Mouse (Mus musculus) hindbrain, embryonic 14.5 days (tissue): Measurements from ENCODE around the gene Lrrd1. TPM values are rescaled to one million over a fixed set of nuclear protein-coding genes. Genes with fewer than 3 reads are reported as not detected.
"Not testable (repeated sequence)": the region's sequence is repeated elsewhere in the genome, so short reads cannot be mapped to it uniquely, and the experiment has no call there.

Source experiments
- ATAC-seq: fragments of 200-750 bp; cut with Nextera tagmentation; 2 replicates; pipeline ENCODE4 v1.8.0; 2017; ENCODE audit warnings: moderate number of reproducible peaks, mild to moderate bottlenecking, moderate TSS enrichment, moderate library complexity; ENCODE audit not compliant: low FRiP score
- DNase-seq: peaks from one replicate; pipeline ENCODE4 v3.0.0-alpha.2; 2015; ENCODE audit warnings: low spot score
- H3K27ac ChIP-seq: fragments of 300-500 bp; sonication (generic); 2 replicates; pipeline ENCODE4 v1.5.1; 2014; ENCODE audit warnings: mild to moderate bottlenecking, moderate library complexity
- H3K27me3 ChIP-seq: fragments of 300-500 bp; sonication (generic); 2 replicates; pipeline ENCODE4 v1.6.1; 2014; ENCODE audit warnings: mild to moderate bottlenecking, low read length, mixed read lengths; ENCODE audit not compliant: control insufficient read depth, insufficient read depth
- H3K36me3 ChIP-seq: fragments of 300-500 bp; sonication (generic); replicated peaks from 2 replicates; pipeline ENCODE4 v1.6.1; 2014; ENCODE audit not compliant: control insufficient read depth, insufficient read depth
- H3K4me1 ChIP-seq: fragments of 300-500 bp; sonication (generic); replicated peaks from 2 replicates; pipeline ENCODE4 v1.6.1; 2014; ENCODE audit warnings: antibody characterized with exemption, low read length, mixed read lengths; ENCODE audit not compliant: control insufficient read depth, insufficient read depth
- H3K4me2 ChIP-seq: fragments of 300-500 bp; sonication (generic); replicated peaks from 2 replicates; pipeline ENCODE4 v1.6.1; 2014; ENCODE audit warnings: mild to moderate bottlenecking, moderate library complexity
- H3K4me3 ChIP-seq: fragments of 300-500 bp; sonication (generic); replicated peaks from 2 replicates; pipeline ENCODE4 v1.5.1; 2014; ENCODE audit warnings: mild to moderate bottlenecking, low read length
- H3K9ac ChIP-seq: fragments of 300-500 bp; sonication (generic); 2 replicates; pipeline ENCODE4 v1.6.1; 2014
- H3K9me3 ChIP-seq: fragments of 300-500 bp; sonication (generic); 2 replicates; pipeline ENCODE4 v1.6.1; 2016; ENCODE audit warnings: low read length; ENCODE audit not compliant: control insufficient read depth
- WGBS: fragments of 180-500 bp; shearing (Covaris S2); extraction: QIAGEN DNeasy Blood & Tissue Kit; methylation state at CpG from one replicate; pipeline ENCODE4 v1.1.7; 2014; 5-methylcytosine and 5-hydroxymethylcytosine counted together
- polyA plus RNA-seq: library from polyadenylated mRNA; unstranded; fragments of >200 nt; fragmentation: Nextera tagmentation; extraction: Ambion mirVana; gene quantifications from 2 replicates; pipeline ENCODE4 v1.2.1, GENCODE M21; 2014

Gene Lrrd1
- polyA plus RNA-seq, 1 experiment from 2014 or later, result 0.12 TPM

GRCm38 (mm10) chr5:3808472-3808871 lies 36.5 kb upstream of the Lrrd1 start:
- ATAC-seq (no peak), DNase-seq (no peak)
- Histone ChIP-seq H3K9ac (no peak overlapping the region), H3K4me1 (peaks cover 7% of the 10 kb centered on the region), H3K27me3 (no peaks in the 10 kb centered on the region), H3K4me2 (no peak overlapping the region), H3K36me3 (peaks cover 48% of the 10 kb centered on the region), H3K4me3 (no peak overlapping the region), H3K27ac (no peak overlapping the region), H3K9me3 (no peaks in the 10 kb centered on the region)
- 97% methylated on average over 1 of the region's 1 CpGs for WGBS

- Histone ChIP-seq H3K9ac (no peak overlapping the region), H3K36me3 (peaks cover 72% of the 10 kb centered on the region), H3K4me3 (no peak overlapping the region), H3K4me1 (no peaks in the 10 kb centered on the region), H3K9me3 (0 out of 2 replicates have a peak, but pooled peaks cover 7% of the 10 kb centered on the region), H3K27ac (no peak overlapping the region), H3K4me2 (no peak overlapping the region), H3K27me3 (no peaks in the 10 kb centered on the region)
- WGBS, result 81% methylated on average over 1 of the region's 1 CpGs
- ATAC-seq, result no peak
- DNase-seq, result no peak
Observed at GRCm38 (mm10) chr5:3834107-3834506, 10.9 kb upstream of the Lrrd1 start.

- H3K27me3 ChIP-seq, result no peaks in the 10 kb centered on the region
- 80% methylated on average over 4 of the region's 4 CpGs for WGBS
- ATAC-seq, result no peak
- no peaks in the 10 kb centered on the region for H3K36me3 ChIP-seq
- no peak overlapping the region for H3K4me2 ChIP-seq
- no peaks in the 10 kb centered on the region for H3K4me1 ChIP-seq
- no peak overlapping the region for H3K9ac ChIP-seq
- H3K4me3 ChIP-seq, result no peak overlapping the region
- no peak overlapping the region for H3K27ac ChIP-seq
- DNase-seq, result no peak
- no peaks in the 10 kb centered on the region for H3K9me3 ChIP-seq
Observed at GRCm38 (mm10) chr5:3870161-3870560, 25.2 kb downstream of the Lrrd1 start.

- no peaks in the 10 kb centered on the region for H3K27me3 ChIP-seq
- ATAC-seq (no peak), DNase-seq (no peak)
- H3K4me2 ChIP-seq, result no peak overlapping the region
- H3K36me3 ChIP-seq, result no peaks in the 10 kb centered on the region
- no peak overlapping the region for H3K9ac ChIP-seq
- H3K9me3 ChIP-seq, result no peaks in the 10 kb centered on the region
- WGBS, result 38% methylated on average over 1 of the region's 1 CpGs
- no peaks in the 10 kb centered on the region for H3K4me1 ChIP-seq
- no peak overlapping the region for H3K27ac ChIP-seq
- no peak overlapping the region for H3K4me3 ChIP-seq
Observed at GRCm38 (mm10) chr5:3872348-3872747, 27.4 kb downstream of the Lrrd1 start.

- DNase-seq (no peak), ATAC-seq (no peak)
- H3K9ac ChIP-seq, result no peak overlapping the region
- H3K36me3 ChIP-seq, result no peaks in the 10 kb centered on the region
- no peak overlapping the region for H3K4me3 ChIP-seq
- no peak overlapping the region for H3K27ac ChIP-seq
- WGBS, result 73% methylated on average over 3 of the region's 3 CpGs
- no peaks in the 10 kb centered on the region for H3K9me3 ChIP-seq
- no peak overlapping the region for H3K4me2 ChIP-seq
- H3K4me1 ChIP-seq, result no peaks in the 10 kb centered on the region
- no peaks in the 10 kb centered on the region for H3K27me3 ChIP-seq
Observed at GRCm38 (mm10) chr5:3873485-3873884, 28.5 kb downstream of the Lrrd1 start.

GRCm38 (mm10) chr5:3886862-3887261 lies 41.9 kb downstream of the Lrrd1 start:
- not testable (repeated sequence) for H3K4me1 ChIP-seq, H3K9ac ChIP-seq, ATAC-seq, H3K4me2 ChIP-seq, DNase-seq, H3K27me3 ChIP-seq, H3K4me3 ChIP-seq, H3K9me3 ChIP-seq, H3K27ac ChIP-seq, H3K36me3 ChIP-seq
- WGBS, result 90% methylated on average over 7 of the region's 7 CpGs

- Histone ChIP-seq H3K9ac (no peak overlapping the region), H3K4me1 (peaks cover 8% of the 10 kb centered on the region), H3K4me2 (no peak overlapping the region), H3K27ac (no peak overlapping the region), H3K36me3 (no peaks in the 10 kb centered on the region), H3K9me3 (no peaks in the 10 kb centered on the region), H3K4me3 (no peak overlapping the region), H3K27me3 (no peaks in the 10 kb centered on the region)
- DNase-seq (no peak), ATAC-seq (no peak)
Observed at GRCm38 (mm10) chr5:3889201-3889600, 44.2 kb downstream of the Lrrd1 start.

GRCm38 (mm10) chr5:3893459-3894293 lies 48.7 kb downstream of the Lrrd1 start, which contains the start of gene Mterf1a:
TSS of gene Mterf1a (minus strand) at chr5:3893933.
- H3K36me3 ChIP-seq, H3K4me1 ChIP-seq, H3K27ac ChIP-seq, H3K9me3 ChIP-seq, H3K27me3 ChIP-seq: not testable (repeated sequence)
- Histone ChIP-seq H3K4me3 (peak within 1 kb of the TSS; percentile 42), H3K9ac (peak within 1 kb of the TSS; percentile 59), H3K4me2 (peak within 1 kb of the TSS; percentile 86)
- DNase-seq (peak; percentile 45), ATAC-seq (peak; percentile 100)
- WGBS, result 5% methylated on average over 8 of the region's 47 CpGs

GRCm38 (mm10) chr5:3894294-3894619 lies 49.3 kb downstream of the Lrrd1 start:
- Histone ChIP-seq H3K4me2 (0 out of 2 replicates have a peak overlapping the region, but pooled peaks have one; percentile 8), H3K4me3 (peak overlapping the region; percentile 15; the same call in 1 of the 2 replicates)
- not testable (repeated sequence) for H3K27me3 ChIP-seq, H3K9me3 ChIP-seq, ATAC-seq, H3K36me3 ChIP-seq, H3K9ac ChIP-seq, H3K4me1 ChIP-seq, H3K27ac ChIP-seq, DNase-seq
- WGBS, result 98% methylated on average over 4 of the region's 4 CpGs
